Mouse (Mus musculus) telencephalon, adult 2 months (tissue): ENCODE data around the gene Hprt.

Source experiments
- DNase-seq: peaks from one replicate; pipeline ENCODE4 v3.0.0-alpha.2; 2011; ENCODE audit warnings: low read depth, low spot score

The Hprt gene

DNA sequence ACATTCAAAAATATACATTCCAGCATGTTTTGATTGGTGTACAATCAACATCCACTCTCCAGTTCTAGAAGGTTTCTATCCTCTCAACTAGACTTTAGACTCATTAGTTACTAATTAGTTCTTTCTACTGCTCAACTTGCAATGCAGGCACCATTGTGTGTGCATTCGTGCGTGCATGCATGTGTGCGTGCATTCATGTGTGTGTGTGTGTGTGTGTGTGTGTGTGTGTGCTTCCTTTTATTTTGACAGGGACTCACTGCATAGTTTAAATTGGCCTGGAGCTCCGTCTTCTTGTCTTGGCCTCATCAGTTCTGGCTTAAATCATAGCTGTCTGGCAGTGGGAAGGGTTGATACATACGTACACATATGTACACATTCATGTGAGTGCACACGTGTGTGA is 53.1 kb downstream of the Hprt start:
- no peak for DNase-seq

DNA sequence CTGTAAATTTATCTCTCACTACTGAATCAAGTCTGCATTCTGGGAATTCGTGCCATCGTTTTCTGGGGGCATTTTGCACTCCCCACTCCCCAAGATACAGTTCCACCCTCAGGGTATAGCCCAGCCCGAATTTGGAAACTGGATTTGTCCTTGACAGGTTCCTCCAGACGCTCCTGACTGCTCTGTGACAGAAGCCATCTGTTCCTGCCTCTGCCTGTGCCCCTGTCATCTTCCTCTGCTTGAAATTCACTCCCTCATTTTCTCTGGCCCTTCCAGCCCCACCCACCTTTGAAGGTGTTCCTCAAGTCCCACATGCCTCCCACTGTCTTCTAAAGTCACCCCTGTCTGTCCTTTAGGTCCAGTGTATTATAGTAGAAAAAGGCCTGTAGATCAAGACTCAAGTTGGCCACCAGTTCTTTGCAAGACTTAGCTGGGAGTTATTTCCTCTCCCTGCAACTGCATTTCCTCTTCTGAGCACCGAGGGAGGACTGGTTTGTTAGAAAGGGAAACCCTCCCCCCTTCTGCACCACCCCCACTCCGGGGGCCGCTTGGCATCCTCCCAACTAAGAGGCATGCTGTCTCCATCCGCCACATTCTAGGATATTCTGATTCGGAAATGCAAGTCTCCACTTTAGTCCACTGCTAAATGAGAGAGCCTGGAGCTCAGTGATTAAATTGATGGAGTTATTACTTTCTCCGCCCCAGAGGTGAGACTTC is 57.4 kb downstream of the Hprt start:
- no peak for DNase-seq

DNA sequence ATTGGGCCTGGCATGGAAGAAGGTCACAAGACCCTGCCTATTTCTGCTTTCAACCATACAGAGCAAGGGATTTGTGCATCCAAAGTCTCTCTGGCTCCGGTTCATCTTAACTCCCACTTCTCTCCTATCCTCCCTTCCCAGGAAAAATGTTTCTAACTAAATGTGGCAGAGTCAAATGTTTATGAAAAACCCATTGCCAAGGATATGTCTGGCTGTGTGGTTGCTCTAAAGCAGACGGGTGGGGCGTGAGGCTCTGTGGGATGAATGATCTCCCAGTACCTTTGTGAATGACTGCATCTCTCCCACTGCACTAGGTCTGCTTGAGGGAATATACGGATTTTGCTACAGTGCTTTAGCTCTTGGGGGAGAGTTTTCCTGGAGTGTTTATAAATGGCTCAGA is 58.1 kb downstream of the Hprt start:
- no peak for DNase-seq

DNA sequence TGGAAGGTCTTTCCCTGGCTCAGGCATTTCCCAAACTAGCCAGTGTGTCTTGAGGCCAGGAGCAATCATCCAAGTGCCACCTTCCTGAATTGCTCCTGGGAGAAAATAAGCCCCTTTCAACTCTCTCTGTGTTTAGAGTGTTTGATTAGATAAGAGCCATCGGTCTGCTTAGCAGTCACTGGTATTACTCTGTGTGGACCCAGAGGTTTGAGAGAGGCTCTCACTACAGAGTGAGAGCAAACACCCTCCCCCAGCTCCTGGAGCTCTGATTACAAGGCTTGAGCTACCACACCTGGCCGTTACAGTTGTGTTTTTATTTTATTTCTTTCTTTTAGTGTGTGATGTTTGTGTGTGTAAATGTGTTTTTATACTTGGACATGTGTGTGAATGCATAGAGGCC is 59.0 kb downstream of the Hprt start:
- no peak for DNase-seq

- no peak for DNase-seq
Observed at GRCm38 (mm10) chrX:53049196-53049595, 61.3 kb downstream of the Hprt start.

DNA sequence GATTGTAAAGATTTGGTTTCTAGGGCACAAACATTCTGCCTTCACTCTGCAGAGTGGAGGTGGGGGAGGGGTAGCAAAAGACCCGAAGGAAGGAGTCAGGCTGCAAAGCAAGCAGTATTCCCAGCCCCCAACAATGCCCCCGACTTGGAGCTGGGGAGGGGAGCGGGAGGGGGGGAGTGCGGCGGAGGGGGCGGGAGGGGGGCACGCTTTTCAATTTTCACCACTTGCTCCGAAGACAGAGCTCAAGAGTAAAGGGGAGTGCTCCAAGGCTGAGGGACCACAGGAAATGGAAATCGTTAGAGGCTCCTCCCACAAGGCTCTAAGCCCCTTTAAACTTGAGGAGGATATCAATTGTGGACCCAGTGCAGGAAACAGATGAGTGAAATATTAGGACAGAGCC is 62.4 kb downstream of the Hprt start:
- no peak for DNase-seq

GRCm38 (mm10) chrX:53052652-53053500 is 64.9 kb downstream of the Hprt start:
- no peak for DNase-seq

DNA sequence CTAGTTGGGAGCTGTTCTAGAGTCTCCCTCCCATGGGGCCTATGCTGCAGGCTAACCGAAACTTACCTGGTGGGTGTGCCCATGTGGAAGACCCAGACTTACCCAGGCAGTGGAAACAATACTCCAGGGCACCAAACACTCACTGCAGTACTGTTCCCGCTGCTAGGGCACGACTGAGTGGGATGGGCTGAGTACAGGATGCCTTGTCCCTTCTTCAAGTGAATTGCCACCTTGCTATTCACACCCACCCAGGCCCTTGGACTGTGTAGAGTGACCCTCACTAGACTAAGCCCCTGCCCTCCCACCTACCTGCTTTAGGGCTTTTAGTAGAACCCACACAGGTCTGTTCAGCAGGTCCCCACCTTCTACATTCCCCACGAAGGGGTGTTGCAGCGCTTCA is 65.9 kb downstream of the Hprt start:
- DNase-seq, result no peak

DNA sequence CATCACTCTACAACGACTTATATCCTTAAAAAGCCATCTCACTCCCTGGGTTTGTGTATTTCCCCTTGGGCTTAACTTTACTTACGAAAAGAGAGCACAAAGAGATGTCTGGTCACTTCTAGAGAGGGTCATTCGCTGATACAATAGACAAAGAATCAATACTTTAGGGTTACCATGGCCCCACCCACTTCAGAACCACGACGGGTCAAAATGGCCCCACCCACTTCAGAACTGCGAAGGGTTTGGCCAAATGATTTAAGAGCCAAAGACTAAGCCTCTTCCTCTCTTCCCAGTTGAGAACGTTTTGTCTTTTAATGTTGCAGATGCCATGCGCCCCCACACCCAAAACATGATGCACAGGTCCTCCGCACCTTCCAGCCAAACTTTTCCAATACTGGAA is 67.8 kb downstream of the Hprt start:
- no peak for DNase-seq

DNA sequence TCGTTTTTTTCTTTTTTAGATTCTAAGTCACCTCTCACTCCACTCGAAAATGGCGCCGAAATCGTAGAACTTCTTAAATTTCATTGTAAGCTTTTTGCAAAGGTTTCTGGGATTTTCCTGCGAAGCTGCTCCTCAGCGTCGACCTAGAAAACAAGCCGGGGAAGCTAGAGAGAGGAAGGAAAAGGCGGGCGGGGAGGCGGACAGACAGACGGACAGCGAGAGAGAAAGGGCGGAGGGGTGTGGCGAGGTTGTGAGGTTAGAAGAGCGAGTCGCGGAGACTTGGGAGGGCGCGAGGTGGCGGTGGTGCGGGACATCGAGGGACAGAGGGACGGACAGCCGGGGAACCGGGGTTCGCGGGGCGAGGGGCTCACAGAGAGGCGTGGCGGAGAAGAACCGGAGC is 68.7 kb downstream of the Hprt start:
- no peak for DNase-seq

DNA sequence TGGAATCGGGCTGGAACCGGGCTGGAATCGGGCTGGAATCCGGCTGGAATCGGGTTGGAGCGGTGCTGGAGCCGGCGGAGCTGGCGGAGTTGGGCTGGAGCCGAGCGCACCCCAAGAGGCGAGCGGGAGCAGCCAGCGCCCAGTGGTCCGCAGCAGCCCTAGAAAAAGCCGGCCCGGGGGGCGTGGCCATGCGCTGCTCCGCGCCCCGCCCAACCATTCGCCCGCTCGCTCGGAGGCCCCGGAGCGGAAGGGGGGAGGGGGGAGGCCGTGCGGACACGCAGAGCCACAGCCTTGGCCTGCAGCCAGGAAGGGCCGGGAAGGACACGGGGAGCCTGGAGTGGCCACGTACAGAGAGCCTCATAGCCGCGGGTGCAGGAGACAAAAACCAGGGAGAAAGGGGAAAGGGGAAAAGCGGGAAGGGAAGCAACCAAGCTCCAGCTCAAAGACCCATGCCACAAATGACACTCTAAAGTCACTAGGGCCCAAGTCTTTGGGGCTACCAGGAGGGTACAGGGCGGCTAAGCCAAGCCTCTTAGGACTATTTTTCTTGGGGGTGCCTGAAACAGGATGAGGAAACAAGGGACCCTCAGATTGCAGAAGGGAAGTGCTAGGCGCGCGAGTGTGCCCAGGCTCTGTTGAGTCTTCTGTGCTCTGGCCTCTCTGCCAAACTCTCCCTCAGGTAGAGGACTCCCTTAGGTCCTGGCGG is 69.3 kb downstream of the Hprt start:
- no peak for DNase-seq

DNA sequence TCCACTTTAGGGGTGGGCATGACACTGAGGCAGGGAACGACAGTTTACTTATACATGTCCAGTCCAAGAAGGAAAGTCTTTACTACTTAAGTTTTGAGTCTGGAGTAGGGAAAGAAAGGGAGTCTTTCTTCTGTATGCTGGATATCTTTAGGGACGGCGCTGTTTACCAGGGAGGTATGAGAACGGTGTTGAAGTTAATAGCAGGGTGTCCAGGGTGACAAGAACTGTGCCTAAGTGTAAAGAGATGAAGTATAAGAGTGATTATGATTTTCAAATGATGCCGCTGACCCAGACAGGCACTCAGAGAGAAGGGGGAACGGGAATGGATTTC is 69.8 kb downstream of the Hprt start:
- DNase-seq, result no peak

DNA sequence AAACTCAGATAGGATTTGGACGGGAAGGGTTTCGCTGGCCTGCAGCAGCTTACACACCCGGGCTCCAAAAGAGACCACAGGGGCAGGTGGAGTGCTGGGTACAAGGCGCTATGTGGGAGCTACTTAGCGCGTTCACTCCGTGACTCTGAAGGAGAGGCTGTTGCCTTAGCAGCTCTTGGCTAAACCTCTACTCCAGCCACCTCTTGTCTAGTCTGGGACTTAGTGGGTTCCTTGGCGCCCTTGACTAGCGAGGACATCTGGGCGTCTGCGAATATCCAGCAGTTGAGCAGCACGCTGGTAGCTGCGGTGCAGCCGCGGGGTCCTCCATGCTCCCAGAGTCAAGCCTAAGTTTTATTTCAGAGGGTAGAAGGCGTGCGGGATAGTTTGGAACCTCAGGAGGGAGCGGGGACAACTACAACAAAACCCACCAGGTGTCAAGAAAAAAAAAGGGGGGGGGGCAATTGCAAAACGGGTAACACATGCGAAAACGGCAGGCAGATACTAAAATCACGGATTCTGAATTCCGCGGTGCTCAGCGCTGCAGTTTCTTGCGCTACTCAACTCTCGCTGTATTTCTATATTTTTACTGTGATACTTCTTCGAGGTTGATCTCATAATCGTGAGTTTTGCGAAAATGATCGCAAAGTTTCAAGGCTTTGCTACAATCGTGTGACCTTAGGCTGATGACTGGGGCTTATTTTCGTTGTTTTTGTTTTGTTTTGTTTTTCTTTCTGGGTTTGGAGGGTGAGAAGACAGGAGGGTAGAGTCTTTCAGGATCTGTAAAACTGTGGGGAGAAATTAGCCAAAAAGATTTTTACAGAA is 70.7 kb downstream of the Hprt start:
- no peak for DNase-seq

- DNase-seq, result no peak
Observed at GRCm38 (mm10) chrX:53059426-53060007, 71.6 kb downstream of the Hprt start.

- no peak for DNase-seq
Observed at GRCm38 (mm10) chrX:53064406-53064805, 76.5 kb downstream of the Hprt start.
